Mouse (Mus musculus) frontal cortex, postnatal 25 days (tissue): ENCODE measurements at regions not wholly inside any gene's neighbourhood (a gene's known extent, or its start where the extent isn't known, plus 50 kb on each side); places are given as distances from the start of the nearest gene placed in this dataset.
"Not testable (repeated sequence)": the region's sequence is repeated elsewhere in the genome, so short reads cannot be mapped to it uniquely, and the experiment has no call there.

ENCODE experiments used
- DNase-seq, 2 experiments: peaks; one replicate each; pipeline ENCODE4 v3.0.0; 2022; ENCODE audit warnings: low spot score in 2 of 2

DNA sequence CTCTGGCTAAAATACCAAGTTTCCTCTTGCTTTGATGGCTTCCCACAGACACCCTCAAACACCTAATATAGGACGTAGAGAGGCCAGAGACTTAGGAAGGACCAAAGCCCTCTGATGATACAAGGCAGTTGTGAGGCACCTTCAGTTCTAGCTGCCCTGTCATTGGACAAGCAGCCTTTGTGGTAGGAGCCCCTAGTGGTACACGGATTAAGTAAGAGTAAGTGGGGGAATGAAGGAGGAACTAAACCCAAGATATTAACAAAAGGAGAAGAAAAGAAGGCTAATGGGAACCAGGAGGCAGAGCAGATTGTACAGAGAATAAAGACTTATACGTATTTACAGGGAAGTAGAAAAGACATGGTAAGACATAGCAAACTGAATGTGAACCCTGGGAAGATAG, 352.3 kb upstream of the Tmco5 start:
- not testable (repeated sequence) for DNase-seq

DNA sequence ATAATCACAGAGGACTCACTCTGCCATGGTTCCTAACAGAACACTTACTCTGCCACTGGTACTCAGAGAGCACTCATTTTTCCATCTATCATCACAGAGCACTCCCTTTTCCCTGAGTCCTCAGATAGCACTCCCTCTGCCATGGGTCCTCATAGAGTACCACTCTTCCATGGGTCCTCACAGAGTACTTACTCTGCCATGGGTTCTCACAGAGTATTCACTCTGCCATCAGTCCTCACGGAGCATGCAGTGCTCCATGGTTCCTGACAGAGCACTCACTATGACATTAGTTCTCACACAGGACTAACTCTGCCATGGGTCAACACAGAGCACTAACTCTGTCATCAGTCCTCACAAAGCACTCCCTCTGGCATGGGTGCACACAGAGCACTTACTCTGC, 342.0 kb upstream of the Tmco5 start:
- no peak for DNase-seq

DNA sequence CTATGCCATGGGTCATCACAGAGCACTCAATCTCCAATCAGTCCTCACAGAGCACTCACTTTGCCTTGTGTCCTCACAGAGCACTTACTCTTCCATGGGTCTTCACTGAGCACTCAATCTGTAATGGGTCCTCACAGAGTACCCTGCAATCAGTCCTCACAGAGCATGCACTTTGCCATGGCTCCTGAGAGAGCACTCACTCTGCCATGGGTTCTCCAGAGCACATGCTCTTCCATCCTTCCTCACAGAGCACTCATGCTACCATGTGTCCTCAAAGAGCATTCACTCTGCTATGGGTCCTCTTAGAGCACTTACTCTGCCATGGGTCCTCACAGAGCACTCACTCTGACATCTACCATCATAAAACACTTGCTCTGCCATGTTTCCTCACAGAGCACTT, 319.1 kb upstream of the Tmco5 start:
- DNase-seq = no peak

DNA sequence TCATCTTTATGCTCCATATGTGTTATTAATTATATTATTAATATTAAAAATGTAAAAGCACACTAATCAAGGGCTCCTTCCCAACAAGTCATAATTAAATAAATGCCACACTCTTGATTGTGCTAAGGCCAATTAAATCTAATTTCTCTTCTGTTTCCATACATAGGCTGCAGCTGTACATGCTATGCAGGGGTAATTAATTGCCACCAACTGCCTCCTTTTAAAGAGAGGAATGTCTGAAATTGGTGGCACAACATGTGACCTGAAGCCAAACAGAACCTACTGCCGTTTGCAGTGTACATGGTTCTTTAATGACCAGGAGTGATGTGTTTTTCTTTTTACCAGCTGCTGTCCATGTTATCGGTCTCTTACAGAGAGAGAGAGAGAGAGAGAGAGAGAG, 294.5 kb upstream of the Tmco5 start:
- DNase-seq = no peak

DNA sequence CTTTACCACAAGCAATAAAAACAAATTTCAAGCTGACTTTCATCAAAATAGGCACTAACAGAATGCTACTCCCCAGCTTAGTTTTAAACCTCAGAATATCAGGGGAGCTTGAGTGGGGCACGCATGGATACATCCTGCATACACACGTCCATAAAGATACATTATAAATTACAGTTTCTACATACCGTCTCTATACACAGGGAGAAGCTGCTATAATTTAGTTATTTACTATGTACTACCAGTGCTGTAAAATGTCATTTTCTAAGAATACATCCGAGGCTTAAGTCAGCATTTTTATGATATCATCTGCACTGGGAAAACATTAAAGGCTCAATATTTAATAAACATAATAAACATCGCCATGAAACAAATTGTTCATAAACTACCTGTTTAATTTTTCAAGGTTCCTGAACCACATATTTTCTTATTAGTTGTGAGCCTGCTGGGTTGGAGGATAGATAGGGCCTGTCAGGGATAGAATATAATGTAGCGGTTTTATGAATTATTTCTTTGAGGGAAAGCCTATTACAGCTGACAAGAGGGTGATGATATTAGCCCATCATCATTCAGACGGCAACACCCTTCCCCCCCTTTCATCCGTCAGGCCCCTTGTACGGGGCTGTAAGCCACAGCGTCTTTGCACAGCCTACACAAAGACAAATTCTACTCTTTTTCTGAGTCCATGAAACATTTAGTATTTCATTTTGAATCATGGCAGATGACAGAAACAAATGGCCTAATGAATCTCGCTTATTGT, 292.1 kb upstream of the Tmco5 start:
- DNase-seq = no peak

DNA sequence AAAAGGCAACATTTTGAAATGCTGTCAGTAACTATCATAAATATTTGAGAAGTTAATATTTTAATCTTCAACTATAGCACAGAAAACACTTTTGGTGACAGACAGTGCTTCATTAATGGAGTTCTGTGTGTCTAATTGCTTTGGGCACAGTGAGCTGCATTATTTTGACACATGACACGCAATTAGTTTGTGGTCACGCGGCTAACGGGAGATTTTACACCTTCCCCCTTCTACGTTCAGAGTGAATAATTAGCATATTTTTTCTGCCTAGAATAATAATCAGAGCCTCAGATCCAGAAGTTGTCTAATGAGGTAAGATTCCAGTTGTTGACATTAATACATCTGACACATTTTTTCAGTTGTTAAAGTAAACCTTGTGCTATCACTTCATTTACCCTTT, 272.6 kb upstream of the Tmco5 start:
- no peak for DNase-seq

DNA sequence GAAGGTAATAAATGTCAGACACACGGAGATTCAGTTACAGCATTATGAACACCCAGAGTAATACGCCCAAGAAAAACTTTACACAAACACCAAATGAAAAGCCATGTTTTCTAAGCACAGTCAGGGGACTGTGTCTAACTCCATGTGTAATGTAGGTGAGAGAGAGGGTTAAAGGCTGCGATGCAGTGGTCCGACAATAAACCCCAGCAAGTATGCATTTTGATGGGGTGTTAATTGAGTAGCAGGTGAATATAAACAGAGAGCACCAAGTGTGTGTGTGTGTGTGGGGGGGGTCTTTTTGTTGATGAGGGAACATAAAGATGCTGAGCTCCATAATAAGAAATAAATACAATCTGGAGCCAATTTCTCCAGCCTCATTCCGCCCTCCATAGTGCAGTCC, 238.6 kb upstream of the Tmco5 start:
- DNase-seq = no peak

DNA sequence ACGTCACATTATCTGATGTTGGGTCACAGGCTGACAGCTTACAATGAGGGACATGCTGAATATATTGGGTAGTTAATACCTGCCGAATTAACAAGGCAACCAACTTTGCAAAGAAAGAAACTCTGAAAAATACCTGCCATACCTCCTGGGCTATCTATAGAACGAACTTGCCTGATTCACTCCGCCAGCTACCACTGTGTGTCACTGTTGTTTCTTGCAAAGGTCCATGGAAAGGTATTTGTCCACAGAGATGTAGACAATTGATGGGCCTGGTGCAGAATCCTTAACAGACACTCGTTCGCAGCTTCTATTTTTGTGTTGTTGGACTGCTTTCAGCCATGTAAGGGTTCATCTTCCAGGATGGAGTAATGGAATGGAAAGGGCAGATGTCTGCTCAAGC, 226.4 kb upstream of the Tmco5 start:
- DNase-seq = no peak

DNA sequence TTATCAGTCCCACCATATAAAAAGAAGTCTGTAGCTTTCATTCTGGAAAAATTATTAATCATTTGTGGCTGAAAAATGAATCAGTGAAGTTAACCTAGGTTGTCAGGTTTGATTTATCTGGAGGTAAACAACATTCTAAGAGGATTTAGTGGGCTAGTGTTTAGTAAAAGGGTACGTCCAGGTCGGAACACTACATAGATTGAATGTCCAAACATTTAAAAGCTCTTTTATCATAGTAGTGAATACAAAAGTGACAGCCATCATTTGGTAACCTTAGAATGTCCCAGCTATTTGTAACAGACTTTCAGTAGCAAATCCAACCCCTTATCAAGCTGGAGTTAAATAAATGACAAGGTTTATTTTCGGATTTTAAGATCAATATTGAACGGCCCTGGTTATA, 192.7 kb upstream of the Tmco5 start:
- DNase-seq = no peak

DNA sequence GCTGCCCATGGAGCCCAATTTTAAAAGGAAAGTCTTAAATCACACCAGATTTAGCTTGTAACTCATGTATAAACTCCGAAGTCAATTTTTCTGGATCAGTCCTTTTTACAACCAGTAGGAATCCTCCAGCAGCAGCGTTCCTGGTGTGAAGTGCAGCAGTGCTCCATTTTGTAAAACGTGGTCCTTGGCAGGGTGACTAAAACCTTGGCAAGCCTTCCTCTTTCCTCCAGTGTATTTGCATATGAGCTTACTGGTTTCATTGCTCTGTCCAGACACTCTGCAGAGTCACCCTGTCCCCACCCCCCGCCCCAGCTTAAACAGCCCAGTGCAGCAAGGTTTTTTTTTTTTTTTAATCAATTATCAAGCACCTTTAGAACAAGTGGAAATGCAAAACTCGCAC, 180.9 kb upstream of the Tmco5 start:
- no peak for DNase-seq

DNA sequence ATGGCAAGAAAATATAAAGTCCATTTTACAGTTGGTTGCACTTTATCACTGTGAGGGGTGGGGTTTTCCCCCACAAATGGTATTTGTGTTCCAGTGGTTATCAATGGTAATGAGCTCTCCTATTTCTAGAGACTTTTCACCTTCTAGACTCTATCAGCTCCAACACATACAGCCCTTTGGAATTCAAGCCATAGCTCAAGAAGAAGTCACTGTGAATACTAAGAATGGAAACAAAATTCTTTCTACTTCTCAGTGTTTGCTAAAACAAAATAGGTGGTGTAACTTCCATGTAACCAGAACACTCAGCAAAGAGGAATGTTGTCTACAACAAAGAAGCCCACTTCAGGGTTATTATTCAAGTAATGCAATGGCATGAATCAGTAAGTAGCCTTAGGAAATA, 173.8 kb upstream of the Tmco5 start:
- no peak for DNase-seq

DNA sequence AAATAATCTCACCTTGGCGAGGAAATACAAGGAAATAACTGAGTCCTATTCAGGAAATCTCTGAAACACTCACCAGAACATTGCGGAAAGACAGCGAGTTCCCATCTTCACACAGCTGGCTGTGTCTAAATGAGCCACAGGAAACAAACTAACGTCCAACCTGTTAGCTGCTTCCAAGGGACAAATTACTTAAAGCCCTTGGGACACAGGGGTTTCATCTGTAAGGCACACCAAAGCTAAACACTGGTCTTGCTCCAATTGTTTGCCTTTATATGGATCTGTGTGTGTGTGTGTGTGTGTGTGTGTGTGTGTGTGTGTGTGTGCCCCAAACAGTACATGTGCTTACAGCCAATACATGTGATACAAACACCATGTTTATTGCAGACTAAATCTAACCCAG, 168.9 kb upstream of the Tmco5 start:
- no peak for DNase-seq

DNA sequence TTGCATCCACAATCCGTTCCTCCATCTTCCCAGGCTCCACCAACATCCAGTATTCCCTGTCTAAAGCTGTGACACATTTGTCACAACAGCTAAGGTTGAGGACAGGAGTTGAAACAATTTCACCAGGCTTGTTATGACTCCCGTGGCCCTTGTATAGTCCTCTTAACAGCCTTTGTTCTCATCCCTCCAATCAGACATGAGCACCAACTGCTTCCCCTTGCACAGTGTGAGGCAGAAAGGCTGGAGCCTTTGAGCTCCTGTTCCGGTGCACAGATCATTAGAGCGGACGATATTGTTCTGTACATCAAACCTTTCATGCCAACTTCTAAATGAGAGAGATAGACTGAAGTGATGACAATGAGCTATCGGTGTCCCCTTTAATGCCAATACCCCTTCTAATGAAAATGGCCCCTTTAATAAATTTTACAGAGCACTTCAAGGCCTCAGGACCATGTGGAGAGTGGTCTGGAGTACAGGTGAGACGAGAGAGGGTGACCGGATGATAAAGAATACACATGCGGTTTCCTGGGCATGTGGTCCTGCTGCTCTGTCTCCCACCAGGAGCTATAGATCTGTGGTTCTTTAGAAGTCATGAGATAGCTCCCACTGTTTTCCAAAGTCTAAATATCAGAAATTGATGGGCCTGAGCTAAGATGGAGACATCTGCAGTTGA, 161.8 kb upstream of the Tmco5 start:
- DNase-seq = no peak

DNA sequence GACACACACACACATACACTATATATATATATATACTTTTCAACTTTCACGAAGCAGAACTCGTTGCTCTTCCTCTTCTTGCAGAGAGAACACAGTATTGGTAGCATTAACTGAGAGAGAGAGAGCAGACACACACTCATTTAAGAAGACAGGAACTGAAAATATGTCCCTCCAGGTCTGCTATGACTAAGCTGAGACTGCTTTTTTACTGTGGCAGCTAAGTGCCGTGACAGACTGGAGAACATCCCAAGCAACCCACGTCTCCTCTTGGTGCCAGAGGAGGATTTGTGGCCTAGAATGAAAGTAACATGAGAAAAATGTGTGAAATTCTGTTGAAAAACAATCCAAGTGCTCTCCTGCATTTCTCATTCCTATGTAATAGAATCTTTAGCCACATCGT, 159.9 kb upstream of the Tmco5 start:
- DNase-seq = peak in 1 of 2 experiments; percentile 9

DNA sequence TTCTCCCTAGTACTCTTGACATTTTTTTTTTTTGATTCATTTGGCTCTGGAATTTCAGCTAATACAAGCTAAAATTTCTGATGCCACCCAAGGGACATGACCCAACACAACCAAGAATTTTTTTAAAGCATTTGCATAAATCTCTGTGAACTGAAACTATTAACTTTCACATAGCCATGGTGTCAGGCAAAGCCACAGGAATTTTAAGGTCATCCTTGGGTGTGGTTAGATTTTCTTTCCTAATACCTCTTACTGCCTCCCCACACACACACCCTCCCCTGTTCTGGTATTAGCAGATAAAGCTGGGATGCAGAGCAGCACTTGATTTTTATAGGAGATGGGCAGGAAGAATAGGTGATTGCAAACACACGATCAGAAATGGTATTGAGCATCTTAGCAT, 150.9 kb upstream of the Tmco5 start:
- DNase-seq = no peak

DNA sequence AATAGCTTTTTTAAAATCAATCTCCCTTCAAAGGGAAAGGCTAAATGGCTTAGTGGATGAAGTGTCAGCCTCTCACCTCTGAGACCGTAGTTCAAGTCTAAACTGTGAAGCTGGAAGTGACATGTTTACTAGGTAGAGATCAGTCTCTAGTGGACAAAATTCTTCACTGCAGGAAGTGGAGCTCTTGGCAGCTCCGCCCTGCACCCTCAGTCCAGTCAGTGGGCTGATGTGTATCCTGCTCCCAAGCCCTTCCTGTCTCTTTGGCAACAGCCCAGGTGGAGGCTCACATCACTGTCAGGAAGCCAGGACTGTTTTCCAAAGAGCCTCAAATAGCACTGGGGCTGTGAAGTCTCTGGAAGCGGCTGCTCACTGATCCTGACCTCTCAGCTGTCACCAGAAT, 142.8 kb upstream of the Tmco5 start:
- DNase-seq = no peak

DNA sequence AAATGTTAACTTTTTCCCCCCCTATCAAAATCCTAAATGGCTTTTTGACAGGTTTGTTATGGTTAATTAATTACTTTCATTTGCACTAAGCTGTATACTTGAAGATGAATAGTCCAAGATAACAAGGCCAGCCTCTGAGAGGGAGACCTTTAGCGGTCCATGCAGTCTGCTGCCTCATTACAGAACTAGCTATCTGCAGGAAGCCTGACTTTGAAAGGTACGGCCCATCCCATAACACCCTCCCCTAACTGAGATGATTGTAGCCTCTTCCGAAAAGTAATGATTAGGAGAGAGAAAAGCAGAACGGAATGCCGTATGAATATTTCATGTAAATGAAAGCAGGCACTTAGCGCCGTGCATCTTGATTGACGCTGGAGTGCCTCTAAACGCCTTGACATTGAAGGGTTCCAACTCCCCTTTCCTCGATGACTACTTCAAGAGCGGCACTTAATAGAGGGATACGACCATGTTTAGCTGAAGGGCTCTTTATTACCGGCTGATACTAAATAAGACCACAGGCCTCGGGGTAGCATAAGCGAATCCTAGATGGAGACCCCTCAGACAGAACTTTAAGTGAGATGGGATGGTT, 109.9 kb upstream of the Tmco5 start:
- DNase-seq = no peak

DNA sequence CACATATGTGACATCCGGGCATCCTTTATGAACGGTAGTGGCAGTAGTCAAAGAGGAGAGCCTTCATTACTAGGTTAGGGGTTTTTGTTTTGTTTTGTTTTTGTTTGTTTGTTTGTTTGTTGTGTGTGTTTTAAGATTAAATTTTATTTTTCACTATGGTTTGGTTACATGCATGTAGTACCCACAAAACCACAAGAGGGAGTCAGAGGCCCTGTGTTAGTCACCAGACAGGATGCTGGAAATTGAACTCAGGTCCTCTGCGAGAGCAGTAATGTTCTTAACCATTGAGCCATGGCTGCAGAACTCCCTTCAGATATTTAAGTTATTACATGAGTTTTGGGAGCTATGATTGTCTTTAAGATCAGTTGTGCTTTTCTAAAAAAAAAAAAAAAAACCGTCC, 109.3 kb upstream of the Tmco5 start:
- DNase-seq = no peak

DNA sequence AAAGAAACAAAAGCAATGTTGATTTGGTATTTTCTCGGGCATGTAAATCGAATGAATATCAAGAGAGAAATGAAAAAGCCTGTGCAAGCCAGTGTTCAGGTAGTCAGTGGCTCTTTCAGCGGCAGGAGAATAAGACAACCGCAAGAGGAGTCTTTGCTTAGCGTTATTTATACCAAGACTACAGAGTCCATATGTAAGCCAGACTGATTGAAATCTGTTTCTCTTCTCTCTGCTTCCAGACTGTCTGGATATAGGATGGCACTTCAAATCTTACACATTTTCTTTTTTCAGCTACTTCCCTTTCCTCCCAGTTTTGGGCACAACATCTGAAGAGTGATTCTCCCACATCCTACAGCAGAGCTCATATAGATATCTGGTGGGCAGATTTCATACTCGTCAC, 105.9 kb upstream of the Tmco5 start:
- DNase-seq = no peak

DNA sequence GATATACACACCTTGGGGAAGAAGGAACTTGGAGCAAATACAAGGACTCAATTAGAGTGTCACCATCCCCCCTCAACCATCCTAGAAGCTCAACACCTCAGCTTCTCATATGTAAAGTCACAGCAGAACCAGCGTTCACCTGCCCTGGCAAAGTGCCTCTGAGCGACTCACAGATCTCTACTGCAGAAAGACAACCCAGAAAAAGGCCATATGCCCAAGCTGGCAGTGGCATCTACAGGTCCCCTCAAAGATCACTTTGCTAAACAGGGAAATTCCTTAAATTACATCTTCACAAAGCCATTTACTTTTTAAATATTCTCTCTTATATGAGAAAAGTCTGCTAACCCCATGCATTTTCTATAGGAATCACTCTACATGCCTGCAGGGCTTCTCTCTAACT, 78.3 kb upstream of the Tmco5 start:
- DNase-seq = no peak

DNA sequence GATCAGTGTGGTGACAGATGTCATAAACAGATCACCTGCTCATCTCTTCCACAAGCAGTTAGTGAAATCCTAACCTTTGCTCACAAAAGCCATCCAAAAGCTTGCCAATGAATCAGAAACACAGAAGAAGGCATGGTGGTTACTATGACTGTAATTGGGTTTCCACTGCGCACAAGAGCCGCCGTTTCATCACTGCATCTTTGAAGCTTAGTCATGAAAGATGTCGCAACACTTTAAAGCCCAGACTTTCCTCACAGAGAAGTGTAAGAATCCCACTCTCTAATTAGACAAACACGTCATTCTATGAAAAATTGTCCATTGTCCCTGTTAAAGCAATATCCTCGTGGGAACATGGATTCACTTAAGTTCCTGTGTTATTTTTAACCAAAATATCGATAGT, 76.9 kb upstream of the Tmco5 start:
- no peak for DNase-seq

DNA sequence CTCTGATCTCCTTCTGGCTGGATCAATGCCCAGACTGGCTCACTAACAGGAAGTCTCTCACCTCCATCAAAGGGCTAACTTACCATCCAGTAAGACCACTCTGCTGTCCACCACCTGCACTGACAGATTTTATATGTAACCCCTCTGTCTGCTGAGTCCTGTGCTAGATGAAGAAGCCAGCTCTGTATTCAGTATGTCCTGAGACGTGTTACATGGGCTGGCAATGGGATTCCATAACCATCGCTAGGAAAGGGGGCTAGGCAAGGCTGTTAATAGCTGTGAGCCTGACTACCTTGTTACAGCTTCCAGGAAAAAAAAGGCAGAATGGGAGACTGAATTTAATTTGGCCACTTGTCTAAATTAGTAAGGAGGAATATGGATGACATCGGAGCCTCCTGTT, 71.3 kb upstream of the Tmco5 start:
- DNase-seq = no peak

DNA sequence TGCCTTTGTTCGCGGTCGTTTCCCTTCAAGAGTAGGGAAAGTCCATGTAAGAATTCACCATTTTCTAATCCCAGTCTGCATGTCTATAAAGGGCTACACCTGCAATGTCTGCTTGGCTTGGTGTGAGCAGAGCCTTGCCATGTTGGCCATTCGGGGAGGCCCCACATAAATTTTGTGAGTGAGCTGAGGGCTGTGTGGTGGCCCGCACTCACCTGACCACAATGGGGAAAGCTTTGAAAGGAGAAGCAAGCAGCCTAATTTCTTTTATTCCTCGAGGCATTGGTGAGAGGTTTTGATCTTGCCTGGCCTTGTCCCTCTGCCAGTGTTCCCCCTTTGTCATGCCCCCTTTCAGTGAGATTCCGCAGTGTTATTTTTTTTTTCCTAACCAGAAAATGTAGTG, 70.9 kb upstream of the Tmco5 start:
- no peak for DNase-seq
